Mouse (Mus musculus) hematopoietic stem cell, adult 5-6 weeks (primary cell): Measurements from ENCODE around the gene Kif24. TPM values are rescaled to one million over a fixed set of nuclear protein-coding genes. Genes with fewer than 3 reads are reported as not detected.

Experiments used
- ATAC-seq, 2 experiments: fragments of 125-278 bp in 1 of 2; replicated peaks in 1 of 2; 2 replicates each; pipeline ENCODE4 v1.8.0; 2016 to 2017; ENCODE audit warnings: inconsistent platforms in 2 of 2, mild to moderate bottlenecking in 2 of 2, moderate number of reproducible peaks in 2 of 2, low read depth in 1 of 2, moderate TSS enrichment in 1 of 2; ENCODE audit not compliant: low FRiP score in 2 of 2, poor library complexity in 2 of 2, severe bottlenecking in 2 of 2, insufficient read depth in 1 of 2, low TSS enrichment in 1 of 2
- total RNA-seq: library from RNA; stranded (forward); fragments of 172-1452, 232-1000 nt; gene quantifications from 2 replicates; pipeline ENCODE4 v1.2.3, GENCODE M21; 2017

The Kif24 gene
- total RNA-seq: 10.9 and 13.5 TPM in 2 replicates

DNA sequence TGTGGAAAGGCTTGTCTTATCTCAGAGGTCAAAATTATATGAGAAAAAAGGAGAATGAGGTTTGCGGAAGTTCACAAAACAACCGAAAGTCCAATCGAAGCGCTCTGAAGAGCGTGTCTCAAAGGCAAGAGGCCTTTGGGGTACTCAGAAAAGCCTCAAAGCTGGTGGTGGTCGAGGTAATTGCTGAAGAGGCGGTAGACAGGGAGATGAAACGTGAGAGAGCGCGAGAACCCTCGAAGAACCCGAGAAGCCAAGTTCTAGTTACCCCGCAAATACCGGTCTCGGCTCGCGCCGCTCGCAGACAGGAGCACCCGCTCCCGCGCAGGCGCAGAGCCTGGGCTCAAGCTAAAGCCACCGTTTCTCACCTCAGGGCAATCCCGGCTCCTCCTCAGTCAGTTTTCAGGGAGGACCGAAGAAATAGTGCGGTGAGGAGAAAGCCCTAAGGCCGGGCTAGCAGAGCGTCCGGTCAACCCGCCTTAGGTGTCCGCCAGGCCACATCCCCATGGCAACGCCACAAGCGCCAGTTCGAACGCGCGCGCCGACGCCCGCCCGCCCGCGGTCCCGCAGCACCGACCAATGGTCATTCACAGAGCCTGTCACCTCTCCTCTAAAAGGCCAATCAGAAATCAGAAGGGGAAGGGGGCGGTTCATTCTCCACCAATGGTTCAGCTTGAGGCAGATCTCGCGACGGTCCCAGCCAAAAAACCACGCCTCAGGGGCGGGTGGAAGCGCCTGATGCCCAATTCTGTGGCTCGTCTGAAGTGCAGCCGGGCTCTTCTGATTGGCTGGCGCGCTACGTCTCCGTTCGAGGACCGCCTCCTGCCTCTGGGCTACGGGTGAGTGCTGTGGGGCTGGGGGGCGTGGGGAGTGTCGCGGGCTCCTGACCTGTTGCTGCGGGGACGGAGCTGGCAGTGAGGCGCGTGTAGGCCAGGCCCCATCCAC is at the start of gene Kif24, which contains the start of gene Nudt2:
Kif24 (minus strand) TSS at position 543 of the 942 bp plus-strand sequence.
Nudt2 (plus strand) TSS at position 807 of the 942 bp plus-strand sequence.
- peak; percentile 97 to 98 for ATAC-seq

DNA sequence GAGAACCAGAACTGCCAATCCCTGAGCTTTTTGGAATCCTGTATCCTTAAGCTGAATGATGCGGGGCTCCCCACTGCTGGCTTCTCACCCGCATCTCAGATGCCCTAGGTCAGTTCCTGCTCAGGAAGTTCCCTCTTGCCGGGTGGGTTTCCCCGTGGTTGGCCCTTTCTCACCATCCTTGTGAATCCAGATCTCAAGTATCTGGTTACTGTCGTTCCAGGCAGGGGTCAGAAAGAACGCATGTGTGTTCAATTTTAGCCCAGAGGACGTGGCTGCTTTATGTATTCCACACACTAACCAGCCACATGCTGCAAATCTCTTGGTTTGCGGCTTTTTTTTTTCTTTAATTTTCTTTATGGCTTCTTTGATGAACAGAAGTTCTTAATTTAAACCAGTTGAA is 49.0 kb upstream of the Kif24 start:
- ATAC-seq: no peak

DNA sequence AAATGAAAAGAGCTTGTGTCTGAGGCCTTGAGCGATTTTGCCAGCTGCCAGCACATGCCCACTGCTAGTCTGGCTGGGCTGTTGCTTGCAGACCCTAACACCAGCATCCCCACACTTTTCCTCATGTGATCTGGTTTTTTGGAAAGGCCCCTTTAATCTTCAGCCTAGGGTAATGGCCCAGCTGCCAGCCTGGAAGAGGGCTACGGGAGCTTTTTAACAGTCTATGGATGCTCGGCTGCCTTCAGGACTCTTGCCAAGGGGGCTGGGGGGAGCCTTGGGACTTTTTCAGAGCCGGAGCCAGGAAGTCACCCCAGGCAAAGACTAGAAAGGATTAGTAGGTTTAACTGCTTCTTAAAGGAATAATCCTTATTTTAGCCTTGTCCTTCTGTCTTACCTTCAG is 48.6 kb upstream of the Kif24 start:
- no peak for ATAC-seq

DNA sequence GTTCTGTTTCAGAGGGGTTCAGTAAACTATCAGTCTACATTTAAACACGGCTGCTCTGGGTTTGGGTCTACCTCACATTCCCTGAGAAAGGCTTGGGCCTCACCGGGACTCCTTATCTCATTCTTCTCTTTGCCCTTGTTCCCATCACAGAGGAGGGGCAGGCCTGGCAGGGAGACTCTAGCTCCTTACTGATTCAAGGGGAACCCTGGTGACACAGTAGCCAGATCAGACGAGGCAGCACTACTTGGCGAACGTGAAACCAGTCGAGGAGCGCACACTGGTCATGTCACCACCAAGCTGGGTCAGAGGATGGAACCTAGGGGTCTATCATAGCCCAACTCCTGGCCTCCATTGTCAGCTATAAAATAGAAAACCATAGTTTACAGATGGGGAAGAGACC is 43.3 kb upstream of the Kif24 start:
- no peak for ATAC-seq

DNA sequence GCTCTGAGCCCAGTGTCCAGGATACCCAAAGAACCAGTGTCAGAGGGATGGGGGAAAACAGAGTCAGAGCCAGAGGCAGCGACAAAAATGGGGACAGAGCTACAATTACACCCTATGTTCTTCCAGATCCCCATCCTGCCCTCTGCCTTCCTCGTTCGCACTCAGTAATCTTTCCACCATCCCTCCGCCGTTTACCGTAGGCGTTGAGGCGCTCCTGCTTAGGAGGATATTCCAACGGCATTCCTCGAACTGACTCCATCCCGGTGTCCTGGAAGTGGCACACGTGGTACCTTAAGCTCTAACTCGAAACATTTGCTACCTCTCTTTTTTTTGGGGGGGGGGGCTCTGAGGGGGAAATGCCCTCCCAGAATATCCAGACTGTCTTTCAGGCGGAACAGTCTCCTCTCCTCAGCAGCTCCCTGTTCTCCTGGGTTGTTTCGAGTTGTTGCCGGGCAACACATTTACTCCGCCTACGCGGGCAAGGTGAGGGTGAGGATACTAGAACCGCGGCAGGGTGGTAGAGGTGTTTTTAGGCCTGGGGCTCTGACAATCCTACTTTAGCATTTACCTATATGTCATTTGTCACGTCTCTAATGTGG is 42.7 kb upstream of the Kif24 start:
- no peak for ATAC-seq

DNA sequence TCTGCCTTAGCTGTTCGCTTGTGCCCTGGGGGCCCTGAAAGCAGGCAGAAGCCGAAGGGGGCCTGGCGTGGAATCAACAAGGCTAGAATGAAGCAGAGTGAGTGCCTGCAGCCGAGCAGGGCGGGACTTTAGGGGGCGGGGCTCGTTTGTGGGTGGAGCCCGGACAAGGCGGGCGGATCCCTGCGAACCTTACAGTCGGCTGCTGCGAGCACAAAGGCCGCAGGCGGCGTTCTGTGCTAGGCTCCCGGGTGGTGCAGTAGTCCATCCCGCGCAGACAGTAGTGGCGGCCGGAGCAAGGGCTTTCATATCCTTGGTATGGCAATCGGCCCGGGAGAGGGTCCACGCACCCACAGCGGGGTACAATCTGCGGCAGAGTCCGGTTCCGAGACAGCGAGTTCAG is 42.2 kb upstream of the Kif24 start:
- peak; percentile 65 to 82 for ATAC-seq

DNA sequence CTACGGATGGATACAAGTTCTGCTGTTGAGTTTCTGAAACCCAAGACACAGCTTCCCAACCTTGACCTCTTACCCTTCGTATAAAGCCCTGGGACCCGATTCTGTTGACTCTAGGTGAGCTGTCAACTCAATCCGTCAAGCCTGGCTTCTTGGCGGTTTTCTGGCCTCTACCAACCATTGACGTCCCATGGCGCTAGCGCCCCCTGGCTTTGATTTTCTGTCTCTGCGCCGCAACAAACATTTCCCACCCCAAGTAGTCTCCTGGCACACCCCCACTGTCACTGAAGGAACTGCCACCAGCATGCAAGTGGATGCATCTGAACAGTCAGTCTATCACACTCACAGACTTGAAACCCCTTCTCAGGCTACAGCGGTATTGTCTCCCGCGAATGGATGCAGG is 41.5 kb upstream of the Kif24 start:
- ATAC-seq: no peak

DNA sequence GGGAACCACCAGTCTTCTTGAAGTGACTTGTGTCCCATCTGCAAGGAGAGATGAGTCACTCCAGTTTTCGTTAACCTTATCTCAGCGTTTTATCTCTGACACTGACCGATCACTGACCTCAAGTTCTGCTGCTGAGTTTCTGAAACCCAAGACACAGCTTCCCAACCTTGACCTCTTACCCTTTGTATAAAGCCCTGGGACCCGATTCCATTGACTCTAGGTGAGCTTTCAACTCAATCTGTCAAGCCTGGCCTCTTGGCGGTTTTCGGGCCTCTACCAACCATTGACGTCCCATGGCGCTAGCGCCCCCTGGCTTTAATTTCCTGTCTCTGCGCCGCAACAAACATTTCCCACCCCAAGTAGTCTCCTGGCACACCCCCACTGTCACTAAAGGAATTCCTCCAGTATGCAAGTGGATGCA is 40.5 kb upstream of the Kif24 start:
- no peak for ATAC-seq

DNA sequence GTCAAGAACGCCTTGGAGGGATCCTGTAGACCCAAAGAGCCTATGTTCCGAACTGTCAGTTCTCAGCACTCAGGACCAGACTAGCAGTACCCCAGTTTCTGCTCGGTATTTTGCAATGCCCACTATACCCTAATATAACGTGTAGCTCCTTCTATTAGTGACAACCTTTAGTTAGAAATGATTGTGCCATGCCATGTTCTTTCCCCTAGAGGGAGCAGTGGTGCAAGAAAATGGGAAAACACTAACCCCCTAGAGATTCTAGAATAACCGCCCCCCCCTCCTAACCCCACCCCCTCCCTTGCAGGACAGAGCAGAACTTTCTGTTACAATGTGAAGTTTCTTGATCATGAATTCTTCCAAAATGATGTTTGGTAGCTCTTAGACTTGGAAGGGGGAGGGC is 39.6 kb upstream of the Kif24 start:
- ATAC-seq: no peak

DNA sequence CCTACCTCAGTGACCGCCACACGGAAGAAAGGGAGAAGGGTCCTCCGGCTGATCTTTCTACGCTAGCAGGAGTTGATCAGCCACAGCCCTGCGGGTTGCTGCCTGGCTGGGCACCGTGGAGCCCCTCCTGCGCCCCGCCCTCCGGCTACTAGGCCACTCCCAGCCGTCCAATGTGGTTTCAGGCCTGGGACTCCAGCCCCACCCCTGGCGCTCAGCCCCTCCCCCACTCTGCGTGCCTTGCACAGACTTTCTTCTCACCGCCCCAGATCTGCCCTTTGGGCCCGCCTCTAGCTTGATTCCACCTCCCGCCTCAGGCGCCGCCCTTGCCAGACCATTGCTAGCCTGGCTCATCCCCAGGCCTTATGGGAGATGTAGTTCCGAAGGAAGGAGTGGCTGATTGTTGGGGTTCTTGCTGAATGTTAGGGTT is 38.3 kb upstream of the Kif24 start, which contains the start of gene AI464131:
AI464131 (minus strand) TSS at position 91 of the 427 bp plus-strand sequence.
- ATAC-seq: peak; percentile 66 to 77

DNA sequence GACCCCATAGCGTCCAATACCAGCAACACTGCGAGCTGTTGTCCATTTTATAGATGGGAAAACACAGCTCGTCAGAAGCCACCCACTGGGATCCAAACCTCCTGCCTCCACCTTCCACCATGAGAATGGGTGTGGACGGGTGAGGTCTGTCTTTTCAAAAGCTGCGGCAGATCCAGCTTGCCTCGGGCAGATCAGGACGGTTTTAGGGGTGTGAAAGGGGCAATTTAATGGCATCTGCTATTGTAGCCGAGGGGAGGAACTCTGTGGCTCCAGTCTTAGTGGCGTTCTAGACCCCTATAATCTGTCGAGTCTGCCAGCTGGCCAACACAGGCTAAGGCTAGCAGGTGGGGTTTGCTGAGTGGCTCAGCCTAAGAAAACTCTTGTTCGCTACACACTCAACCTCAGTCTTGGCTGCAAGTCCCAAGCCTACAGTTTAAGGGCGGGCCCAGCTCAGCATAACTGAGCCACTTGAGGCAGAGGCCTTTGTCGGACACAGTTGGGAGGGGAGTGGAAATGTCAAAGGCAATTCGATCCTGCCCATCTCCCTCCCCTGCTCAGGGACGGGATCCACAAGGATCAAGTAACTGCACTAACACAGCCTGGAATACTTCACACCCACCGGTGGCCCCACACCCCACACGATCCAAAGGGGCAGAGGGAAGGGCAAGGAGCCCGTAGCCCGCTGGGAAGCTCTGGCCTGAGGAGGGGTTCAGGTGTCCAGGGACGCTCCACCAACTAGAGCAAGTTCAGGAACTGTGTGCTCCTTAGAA is 37.7 kb upstream of the Kif24 start:
- no peak for ATAC-seq

DNA sequence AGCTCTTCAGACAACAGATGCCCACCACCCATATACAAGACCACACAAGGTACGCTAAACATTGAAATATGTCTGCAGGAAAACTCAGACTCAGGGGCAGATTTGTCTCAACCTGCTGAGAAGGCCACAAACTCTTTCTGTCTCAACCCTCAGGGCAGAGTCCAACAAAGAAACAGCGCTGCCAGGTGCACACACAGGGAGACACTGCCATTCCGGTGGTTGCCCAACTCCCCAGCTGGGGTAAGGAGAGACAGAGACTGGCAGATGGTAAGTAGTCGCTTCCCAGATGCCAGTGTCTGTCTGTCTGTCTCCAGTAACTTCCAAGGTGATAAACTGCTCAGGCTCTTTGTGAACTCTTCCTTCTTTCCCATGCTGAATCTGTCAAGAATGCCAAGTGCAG is 36.1 kb upstream of the Kif24 start:
- ATAC-seq: no peak

DNA sequence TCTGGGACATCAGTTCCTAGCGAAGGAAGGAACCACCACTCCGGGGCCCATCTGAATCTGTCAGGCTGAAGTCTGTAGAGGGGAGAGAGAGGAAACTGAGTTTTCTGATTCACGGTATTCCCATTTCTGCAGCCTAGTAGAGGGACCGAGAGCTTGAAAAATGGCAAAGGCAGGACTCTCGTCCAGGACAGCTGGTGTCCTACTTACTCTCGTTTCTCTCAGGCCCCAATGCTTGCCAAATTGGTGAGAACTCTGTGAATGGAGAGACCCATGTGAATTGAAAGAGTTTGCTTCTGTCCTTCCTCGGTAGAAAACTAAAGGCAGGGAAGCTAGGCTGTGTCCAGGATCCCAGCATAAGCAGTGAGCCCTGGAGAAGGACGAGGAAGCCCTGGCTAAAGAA is 34.9 kb upstream of the Kif24 start:
- no peak for ATAC-seq

DNA sequence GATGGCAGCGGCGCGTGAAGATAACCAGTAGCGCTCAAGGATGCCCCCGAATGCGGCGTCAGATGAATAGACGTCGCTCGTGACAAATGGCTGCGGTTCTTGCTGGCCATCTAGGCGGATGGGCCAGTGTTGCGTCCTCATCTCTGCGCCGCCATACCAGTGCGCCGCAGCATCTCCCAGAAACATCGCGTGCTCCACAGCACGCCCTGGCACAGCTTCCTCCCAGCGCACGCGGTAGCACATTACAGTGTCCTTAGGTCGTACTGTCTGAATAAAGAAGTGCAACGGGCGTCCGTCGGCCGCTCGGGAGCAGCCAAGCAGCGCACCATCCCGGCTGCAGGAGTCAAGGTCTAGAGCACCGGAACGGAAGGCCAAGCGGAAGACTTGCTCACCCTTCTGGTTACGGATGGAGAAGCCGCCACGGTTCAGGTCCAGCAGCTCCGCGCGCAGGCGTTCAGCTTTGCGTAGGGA is 34.3 kb upstream of the Kif24 start:
- peak in 1 of 2 experiments; percentile 6; a peak in 2 of 4 replicates for ATAC-seq

DNA sequence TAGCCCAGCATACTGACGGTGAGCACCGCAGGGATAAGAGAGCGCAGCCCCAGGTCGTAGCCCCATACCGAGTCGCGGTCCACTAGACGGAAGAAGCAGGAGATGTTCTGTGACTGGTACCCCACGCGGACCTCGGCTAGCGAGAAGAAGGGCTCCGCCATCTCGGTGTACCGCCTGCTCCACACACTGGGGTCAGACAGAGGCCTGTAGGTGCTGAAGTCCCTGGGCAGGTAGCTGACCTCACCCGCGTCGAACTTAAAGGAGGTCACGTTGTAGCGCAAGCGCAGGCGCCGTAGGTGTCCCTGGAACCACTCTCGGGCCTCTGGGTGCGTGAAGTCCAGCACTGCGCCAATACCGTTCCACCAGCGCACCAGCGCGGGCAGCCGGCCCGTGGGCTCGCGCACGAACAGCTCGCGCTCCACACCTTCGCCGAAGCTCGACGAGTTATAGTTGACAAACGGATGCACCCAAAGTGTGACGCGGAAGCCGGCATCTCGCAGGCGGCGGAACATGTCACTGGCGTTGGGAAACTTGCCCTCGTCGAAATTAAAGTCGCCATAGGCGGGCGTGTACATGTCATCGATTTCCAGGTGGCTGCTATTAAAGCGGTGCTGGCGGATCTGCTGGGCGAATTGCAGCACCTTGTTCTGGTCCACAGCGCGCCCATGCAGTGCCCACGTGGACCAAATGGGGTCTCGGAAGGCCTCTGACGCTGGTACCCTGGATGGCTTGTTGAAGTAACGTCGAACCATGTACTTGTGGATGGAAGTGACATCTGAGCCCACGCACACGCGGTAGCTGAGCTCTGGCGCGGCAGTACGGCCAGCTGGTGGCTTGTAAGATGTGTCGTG is 33.5 kb upstream of the Kif24 start:
- ATAC-seq: no peak

DNA sequence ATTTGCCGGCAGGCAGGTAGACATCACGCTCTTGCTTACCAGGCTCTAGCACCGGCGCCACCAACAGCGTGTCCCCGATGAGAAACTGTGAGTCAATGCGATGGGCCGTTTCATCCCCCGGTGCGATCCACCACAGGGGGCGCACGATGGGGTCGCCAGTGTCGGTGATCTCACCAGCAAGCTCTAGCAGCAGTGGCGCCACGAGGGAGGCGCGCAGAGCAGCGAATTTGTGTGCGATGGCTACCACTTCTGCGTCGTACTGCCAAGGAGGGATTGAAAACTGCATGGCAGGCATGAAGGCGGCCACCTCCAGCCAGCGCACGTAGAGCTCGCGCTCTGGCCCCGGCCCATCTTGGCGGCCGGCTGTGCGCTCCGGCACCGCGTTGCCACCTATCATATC is 32.9 kb upstream of the Kif24 start:
- peak; percentile 35 to 51; a peak in 3 of 4 replicates for ATAC-seq

DNA sequence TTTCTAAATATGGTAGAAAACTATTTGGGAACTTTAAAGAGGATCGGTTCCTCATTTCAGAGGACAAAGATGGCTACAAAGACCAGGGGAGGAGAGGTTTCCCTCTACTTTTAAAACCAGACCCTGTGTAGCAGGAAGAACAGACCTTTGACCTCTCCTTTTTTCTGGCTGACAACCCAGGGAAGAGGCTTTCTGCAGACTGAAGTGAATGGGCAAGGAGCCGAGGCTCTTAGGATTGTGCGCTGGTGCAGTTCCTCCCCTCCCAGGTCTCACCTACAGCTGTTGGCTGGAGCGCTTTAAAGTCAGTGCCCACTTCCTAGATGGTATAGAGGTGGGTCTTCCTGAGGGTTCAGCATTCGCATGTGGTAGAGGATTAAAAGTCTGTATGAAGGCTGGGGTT is 32.4 kb upstream of the Kif24 start:
- ATAC-seq: no peak
